Mouse (Mus musculus): Measurements from ENCODE around the gene Nadk.

Gene Nadk

GRCm38 (mm10) chr4:155601997-155602456 lies 39.8 kb downstream of the Nadk start:
- no peak for DNase-seq (ENCODE audit: low read depth, low spot score)

DNA sequence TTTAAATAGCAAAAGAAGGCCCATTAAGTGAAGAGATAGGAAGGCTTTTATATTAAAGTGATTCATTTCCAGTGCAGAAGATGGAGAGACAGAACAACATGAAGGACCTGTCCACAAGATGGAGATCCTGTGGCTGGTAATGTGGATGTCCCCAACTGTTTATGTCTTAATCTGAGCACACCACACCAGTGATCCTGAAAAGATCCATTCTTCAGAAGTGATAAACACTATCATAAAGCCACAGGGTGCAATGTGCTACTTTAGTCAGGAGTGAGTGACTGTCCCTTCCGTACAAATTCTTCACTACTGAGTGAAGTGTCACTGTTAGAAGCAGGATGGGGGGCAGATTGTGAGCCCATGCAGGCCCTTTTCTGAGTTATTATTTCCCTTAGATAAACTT lies 40.6 kb downstream of the Nadk start:
- no peak for DNase-seq (ENCODE audit: low read depth, low spot score)

DNA sequence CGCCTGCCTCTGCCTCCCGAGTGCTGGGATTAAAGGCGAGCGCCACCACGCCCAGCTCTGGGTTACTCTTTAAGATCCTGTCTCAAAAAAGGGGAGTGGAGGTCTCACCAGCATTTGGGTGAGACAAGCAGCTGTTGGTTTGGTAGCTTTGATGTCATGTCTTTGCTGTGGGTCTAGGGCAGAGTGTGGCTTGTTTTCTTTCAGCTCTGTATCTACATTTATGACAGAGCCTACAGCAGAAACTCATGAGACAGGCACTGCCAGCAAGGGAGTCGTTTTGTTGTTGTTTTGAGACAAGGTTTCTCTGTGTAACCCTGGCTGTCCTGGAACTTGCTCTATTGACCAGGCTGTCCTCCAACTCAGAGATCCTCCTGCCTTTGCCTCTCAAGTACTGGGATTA lies 41.6 kb downstream of the Nadk start:
- DNase-seq (ENCODE audit: low read depth, low spot score) = no peak

DNA sequence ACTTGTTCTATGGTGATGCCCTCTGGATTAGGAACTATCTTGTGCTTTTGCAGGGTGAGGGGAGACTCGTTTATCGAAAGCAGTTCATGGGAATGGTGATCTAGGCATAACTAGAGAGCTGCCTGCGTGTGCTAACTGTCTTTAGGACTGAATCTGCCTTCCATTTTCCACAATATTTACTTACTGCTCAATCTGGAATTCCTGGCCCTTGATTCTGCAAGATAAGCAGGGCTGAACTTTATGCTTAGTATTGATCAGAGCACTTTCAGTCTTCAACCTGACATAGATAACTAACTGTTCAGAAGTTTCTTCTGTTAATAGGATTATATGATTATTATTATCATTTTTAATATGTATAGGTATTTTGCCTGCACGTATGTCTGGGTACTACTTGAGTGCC lies 43.0 kb downstream of the Nadk start:
- no peak for DNase-seq (ENCODE audit: low read depth, low spot score)

GRCm38 (mm10) chr4:155606825-155607224 lies 44.6 kb downstream of the Nadk start:
- no peak for DNase-seq (ENCODE audit: low read depth, low spot score)

GRCm38 (mm10) chr4:155611860-155612259 lies 49.7 kb downstream of the Nadk start:
- DNase-seq (ENCODE audit: low read depth, low spot score) = no peak

DNA sequence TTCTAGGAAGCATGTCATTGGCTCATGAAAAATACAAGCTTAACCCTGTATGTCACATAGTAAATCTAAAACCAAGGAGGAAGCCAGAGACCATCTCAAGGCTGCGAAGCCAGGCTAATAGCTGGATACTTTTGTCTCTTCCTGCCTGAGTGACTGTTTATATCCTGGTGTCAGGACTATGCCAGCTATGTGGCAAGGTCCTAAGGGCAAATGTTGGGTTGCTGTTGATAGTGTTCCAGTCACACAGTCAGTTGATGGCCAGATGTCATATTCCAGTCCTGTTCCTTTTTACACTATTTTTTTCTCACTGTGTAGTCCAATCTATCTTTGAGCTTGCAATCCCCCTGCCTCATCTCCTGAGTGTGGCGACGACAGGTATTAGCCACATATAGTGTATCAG lies 51.1 kb downstream of the Nadk start:
- DNase-seq (ENCODE audit: low read depth, low spot score) = no peak

GRCm38 (mm10) chr4:155618321-155618720 lies 56.1 kb downstream of the Nadk start:
- no peak for DNase-seq (ENCODE audit: low read depth, low spot score)

DNA sequence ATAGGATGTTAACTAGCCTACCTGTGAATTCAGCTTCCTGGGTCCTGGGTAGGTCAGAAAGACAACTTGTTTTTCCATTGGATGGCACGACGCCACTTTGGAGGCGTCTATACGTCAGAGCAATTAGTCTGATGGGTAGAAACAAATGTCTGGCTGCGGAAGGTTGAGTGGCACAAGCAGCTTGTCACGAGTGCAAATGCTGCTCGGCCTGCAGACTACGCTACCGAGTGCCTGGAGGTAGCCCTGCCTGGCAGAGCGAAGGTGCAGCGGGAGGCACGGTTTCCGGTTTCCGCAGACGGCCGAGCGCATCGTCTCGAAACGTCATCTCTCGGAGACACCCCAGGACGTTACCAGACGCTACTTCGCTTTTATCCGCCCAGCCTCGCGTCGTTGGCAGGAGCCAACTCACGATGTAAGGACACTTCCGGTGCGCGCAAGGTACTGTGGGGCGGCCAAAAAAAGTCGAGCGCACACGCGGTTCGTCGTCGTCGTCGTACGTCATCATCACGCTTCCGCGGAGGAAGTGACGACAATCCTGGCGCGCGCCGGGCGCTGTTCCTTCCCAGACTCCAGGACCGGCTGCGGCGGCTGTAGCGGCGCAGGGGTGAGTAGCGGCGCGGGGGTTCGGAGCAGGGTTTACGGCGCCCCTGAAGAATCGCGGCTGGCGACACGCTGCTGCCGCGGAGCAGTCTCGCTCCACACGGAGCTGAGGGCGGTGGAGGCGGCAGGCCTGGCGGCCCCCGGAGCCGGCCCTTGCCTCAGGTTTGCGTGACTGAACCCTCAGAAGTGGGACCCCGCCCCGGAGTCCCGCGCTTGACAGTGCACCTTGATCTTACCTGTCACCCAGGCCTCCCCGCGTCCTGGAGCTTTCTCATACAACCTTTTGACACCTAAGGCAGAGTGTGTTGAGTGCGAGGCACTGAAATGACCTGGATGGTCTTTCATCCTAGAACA lies 62.4 kb downstream of the Nadk start, which contains the start of gene Cdk11b:
Gene Cdk11b, plus strand, starts transcription at position 517 of the 954 bp plus-strand sequence.
- peak; percentile 99 for DNase-seq (ENCODE audit: low read depth, low spot score)

DNA sequence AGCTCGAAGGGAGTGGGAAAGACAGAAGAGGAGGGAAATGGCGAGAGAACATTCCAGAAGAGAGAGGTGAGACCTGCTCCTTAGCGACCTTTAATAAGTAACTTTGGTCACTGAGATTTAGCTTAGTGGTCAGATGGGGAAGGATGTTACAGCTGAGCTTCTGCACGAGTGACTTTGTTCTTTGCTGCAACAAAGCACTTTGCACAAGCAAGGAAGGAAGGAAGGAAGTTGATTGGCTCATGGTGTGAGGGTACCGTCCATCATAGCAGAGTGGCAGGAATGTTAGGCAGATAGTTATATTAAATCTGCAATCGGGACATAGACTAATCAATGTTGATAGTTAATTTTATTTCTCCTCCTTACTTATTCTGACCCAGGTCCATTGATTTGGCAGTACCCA lies 68.1 kb downstream of the Nadk start:
- no peak for DNase-seq (ENCODE audit: low read depth, low spot score)

- no peak for DNase-seq (ENCODE audit: low read depth, low spot score)
Measured at GRCm38 (mm10) chr4:155635766-155636499, 73.8 kb downstream of the Nadk start.
